Mouse (Mus musculus): ENCODE results near the gene Gm28048. TPM values are rescaled to one million over a fixed set of nuclear protein-coding genes. Genes with fewer than 3 reads are reported as not detected.

Gene Gm28048
- polyA plus RNA-seq, 1 experiment: 0.91 TPM

- Histone ChIP-seq H3K27ac (ENCODE audit: control insufficient read depth, insufficient read depth, low read depth, low read length) (no peak overlapping the region), H3K4me1 (ENCODE audit: control insufficient read depth, insufficient read depth, low read length) (peaks cover 3% of the 10 kb centered on the region; the same call in 1 of the 2 replicates), H3K36me3 (ENCODE audit: control insufficient read depth, insufficient read depth, low read length) (no peaks in the 10 kb centered on the region), H3K27me3 (ENCODE audit: control insufficient read depth, insufficient read depth, low read length) (no peaks in the 10 kb centered on the region), H3K4me3 (ENCODE audit: control insufficient read depth, low read depth, low read length) (no peak overlapping the region)
- TF ChIP-seq POLR2A (IDR thresholded peaks at IDR 0.05; ENCODE audit: control insufficient read depth, low read depth, low read length) (no peak), CTCF (IDR thresholded peaks at IDR 0.05; ENCODE audit: control insufficient read depth, insufficient read depth, insufficient replicate concordance, low read depth, low read length) (no peak)
Observed at GRCm38 (mm10) chr11:22826665-22827064, 155.2 kb downstream of the Gm28048 start.

- H3K27ac ChIP-seq (ENCODE audit: control insufficient read depth, insufficient read depth, low read depth, low read length): no peak overlapping the region
- H3K27me3 ChIP-seq (ENCODE audit: control insufficient read depth, insufficient read depth, low read length): no peaks in the 10 kb centered on the region
- no peak overlapping the region for H3K4me3 ChIP-seq (ENCODE audit: control insufficient read depth, low read depth, low read length)
- TF ChIP-seq POLR2A (IDR thresholded peaks at IDR 0.05; ENCODE audit: control insufficient read depth, low read depth, low read length) (no peak), CTCF (IDR thresholded peaks at IDR 0.05; ENCODE audit: control insufficient read depth, insufficient read depth, insufficient replicate concordance, low read depth, low read length) (no peak)
- H3K36me3 ChIP-seq (ENCODE audit: control insufficient read depth, insufficient read depth, low read length): no peaks in the 10 kb centered on the region
- peaks cover 3% of the 10 kb centered on the region; the same call in 1 of the 2 replicates for H3K4me1 ChIP-seq (ENCODE audit: control insufficient read depth, insufficient read depth, low read length)
Observed at GRCm38 (mm10) chr11:22826051-22826450, 155.8 kb downstream of the Gm28048 start.

GRCm38 (mm10) chr11:22825548-22825947, 156.3 kb downstream of the Gm28048 start:
- Histone ChIP-seq H3K27ac (ENCODE audit: control insufficient read depth, insufficient read depth, low read depth, low read length) (no peak overlapping the region), H3K36me3 (ENCODE audit: control insufficient read depth, insufficient read depth, low read length) (no peaks in the 10 kb centered on the region), H3K4me3 (ENCODE audit: control insufficient read depth, low read depth, low read length) (no peak overlapping the region), H3K27me3 (ENCODE audit: control insufficient read depth, insufficient read depth, low read length) (no peaks in the 10 kb centered on the region), H3K4me1 (ENCODE audit: control insufficient read depth, insufficient read depth, low read length) (peaks cover 3% of the 10 kb centered on the region; the same call in 1 of the 2 replicates)
- TF ChIP-seq CTCF (IDR thresholded peaks at IDR 0.05; ENCODE audit: control insufficient read depth, insufficient read depth, insufficient replicate concordance, low read depth, low read length): no peak
- TF ChIP-seq POLR2A (IDR thresholded peaks at IDR 0.05; ENCODE audit: control insufficient read depth, low read depth, low read length): no peak

GRCm38 (mm10) chr11:22824049-22824705, 157.7 kb downstream of the Gm28048 start:
- Histone ChIP-seq H3K4me3 (ENCODE audit: control insufficient read depth, low read depth, low read length) (no peak overlapping the region), H3K27ac (ENCODE audit: control insufficient read depth, insufficient read depth, low read depth, low read length) (no peak overlapping the region)

GRCm38 (mm10) chr11:22821243-22821642, 160.6 kb downstream of the Gm28048 start:
- no peak overlapping the region for H3K27ac ChIP-seq (ENCODE audit: control insufficient read depth, insufficient read depth, low read depth, low read length)
- H3K36me3 ChIP-seq (ENCODE audit: control insufficient read depth, insufficient read depth, low read length): no peaks in the 10 kb centered on the region
- TF ChIP-seq CTCF (IDR thresholded peaks at IDR 0.05; ENCODE audit: control insufficient read depth, insufficient read depth, insufficient replicate concordance, low read depth, low read length) (no peak), POLR2A (IDR thresholded peaks at IDR 0.05; ENCODE audit: control insufficient read depth, low read depth, low read length) (no peak)
- H3K4me1 ChIP-seq (ENCODE audit: control insufficient read depth, insufficient read depth, low read length): 0 out of 2 replicates have a peak, but pooled peaks cover 3% of the 10 kb centered on the region
- no peak overlapping the region for H3K4me3 ChIP-seq (ENCODE audit: control insufficient read depth, low read depth, low read length)
- no peaks in the 10 kb centered on the region for H3K27me3 ChIP-seq (ENCODE audit: control insufficient read depth, insufficient read depth, low read length)

More at GRCm38 (mm10) chr11:22824049-22824705, 157.7 kb downstream of the Gm28048 start:
- H3K36me3 ChIP-seq (ENCODE audit: control insufficient read depth, insufficient read depth, low read length): no peaks in the 10 kb centered on the region
- H3K4me1 ChIP-seq (ENCODE audit: control insufficient read depth, insufficient read depth, low read length): peaks cover 3% of the 10 kb centered on the region; the same call in 1 of the 2 replicates
- no peak for TF ChIP-seq POLR2A (IDR thresholded peaks at IDR 0.05; ENCODE audit: control insufficient read depth, low read depth, low read length)
- TF ChIP-seq CTCF (IDR thresholded peaks at IDR 0.05; ENCODE audit: control insufficient read depth, insufficient read depth, insufficient replicate concordance, low read depth, low read length): no peak
- no peaks in the 10 kb centered on the region for H3K27me3 ChIP-seq (ENCODE audit: control insufficient read depth, insufficient read depth, low read length)

GRCm38 (mm10) chr11:22818371-22818770, 163.5 kb downstream of the Gm28048 start:
- no peaks in the 10 kb centered on the region for H3K4me1 ChIP-seq (ENCODE audit: control insufficient read depth, insufficient read depth, low read length)
- no peak overlapping the region for H3K27ac ChIP-seq (ENCODE audit: control insufficient read depth, insufficient read depth, low read depth, low read length)
- no peaks in the 10 kb centered on the region for H3K36me3 ChIP-seq (ENCODE audit: control insufficient read depth, insufficient read depth, low read length)
- no peak overlapping the region for H3K4me3 ChIP-seq (ENCODE audit: control insufficient read depth, low read depth, low read length)
- TF ChIP-seq POLR2A (IDR thresholded peaks at IDR 0.05; ENCODE audit: control insufficient read depth, low read depth, low read length): no peak
- TF ChIP-seq CTCF (IDR thresholded peaks at IDR 0.05; ENCODE audit: control insufficient read depth, insufficient read depth, insufficient replicate concordance, low read depth, low read length): no peak
- no peaks in the 10 kb centered on the region for H3K27me3 ChIP-seq (ENCODE audit: control insufficient read depth, insufficient read depth, low read length)

GRCm38 (mm10) chr11:22815877-22816276, 166.0 kb downstream of the Gm28048 start:
- Histone ChIP-seq H3K36me3 (ENCODE audit: control insufficient read depth, insufficient read depth, low read length) (no peaks in the 10 kb centered on the region), H3K4me3 (ENCODE audit: control insufficient read depth, low read depth, low read length) (no peak overlapping the region), H3K27me3 (ENCODE audit: control insufficient read depth, insufficient read depth, low read length) (no peaks in the 10 kb centered on the region), H3K27ac (ENCODE audit: control insufficient read depth, insufficient read depth, low read depth, low read length) (no peak overlapping the region), H3K4me1 (ENCODE audit: control insufficient read depth, insufficient read depth, low read length) (no peaks in the 10 kb centered on the region)
- TF ChIP-seq POLR2A (IDR thresholded peaks at IDR 0.05; ENCODE audit: control insufficient read depth, low read depth, low read length): no peak
- no peak for TF ChIP-seq CTCF (IDR thresholded peaks at IDR 0.05; ENCODE audit: control insufficient read depth, insufficient read depth, insufficient replicate concordance, low read depth, low read length)
